Mouse (Mus musculus) neutrophil, adult 65 days (primary cell): ENCODE measurements around the gene Chchd2. TPM values are rescaled to one million over a fixed set of nuclear protein-coding genes. Genes with fewer than 3 reads are reported as not detected.

Experiments used
- total RNA-seq: library from RNA; stranded (reverse); gene quantifications from 2 replicates; pipeline ENCODE4 v1.2.4, GENCODE M21; 2023

The Chchd2 gene
- total RNA-seq: 114 and 116 TPM in 2 replicates

GRCm38 (mm10) chr5:129886911-129887636 lies at the start of gene Chchd2:
TSS of gene Chchd2 (minus strand) at chr5:129887470.

GRCm38 (mm10) chr5:129908242-129908965 lies 21.1 kb upstream of the Chchd2 start, which contains the start of gene Nupr1l:
TSS of gene Nupr1l (plus strand) at chr5:129908540.

GRCm38 (mm10) chr5:129898449-129898848 lies 11.2 kb upstream of the Chchd2 start, which contains the start of gene Phkg1:
TSS of gene Phkg1 (minus strand) at chr5:129898549.

GRCm38 (mm10) chr5:129895198-129896088 lies 8.2 kb upstream of the Chchd2 start, which contains the start of gene Zbed5:
TSS of gene Zbed5 (plus strand) at chr5:129895723.

GRCm38 (mm10) chr5:129846752-129847557 lies 40.3 kb downstream of the Chchd2 start, which contains the start of gene Sumf2:
TSS of gene Sumf2 (plus strand) at chr5:129846986.

Other genes starting within 250 kb of the Chchd2 start
- 0.29 and 0.76 TPM in 2 replicates for gene Zfp11, start 217.4 kb downstream of the Chchd2 start, total RNA-seq
- gene Sept14, start 179.0 kb downstream of the Chchd2 start, total RNA-seq: not detected in 2 replicates
- 34.5 and 36.1 TPM in 2 replicates for gene Mrps17, start 172.0 kb downstream of the Chchd2 start, total RNA-seq
- 31.7 TPM in 2 replicates for gene Nipsnap2, start 162.4 kb downstream of the Chchd2 start, total RNA-seq
- 4.1 and 6.0 TPM in 2 replicates for gene Psph, start 100.0 kb downstream of the Chchd2 start, total RNA-seq
- gene Sumf2, start 40.5 kb downstream of the Chchd2 start, total RNA-seq: 2.7 and 3.6 TPM in 2 replicates
- not detected in 2 replicates for gene Zbed5, start 8.3 kb upstream of the Chchd2 start, total RNA-seq
- gene Phkg1, start 11.1 kb upstream of the Chchd2 start, total RNA-seq: 0.32 TPM in 1 of 2 replicates, not detected in the other
- gene Nupr1l, start 21.1 kb upstream of the Chchd2 start, total RNA-seq: 0.50 TPM in 1 of 2 replicates, not detected in the other
- gene Vkorc1l1, start 54.5 kb upstream of the Chchd2 start, total RNA-seq: 12.2 and 12.8 TPM in 2 replicates
- gene Gusb, start 115.6 kb upstream of the Chchd2 start, total RNA-seq: 37.9 and 44.9 TPM in 2 replicates
- 27.8 and 28.0 TPM in 2 replicates for gene Asl, start 141.8 kb upstream of the Chchd2 start, total RNA-seq
- 18.8 and 20.6 TPM in 2 replicates for gene Crcp, start 141.8 kb upstream of the Chchd2 start, total RNA-seq
- 1.6 and 1.8 TPM in 2 replicates for gene Tpst1, start 185.9 kb upstream of the Chchd2 start, total RNA-seq